Mouse (Mus musculus): Measurements from ENCODE around the gene Slc35e3. TPM values are rescaled to one million over a fixed set of nuclear protein-coding genes. Genes with fewer than 3 reads are reported as not detected.
"Not testable (repeated sequence)": the region's sequence is repeated elsewhere in the genome, so short reads cannot be mapped to it uniquely, and the experiment has no call there.

Gene Slc35e3
- total RNA-seq, 2 experiments from 2014 or later: 31.9 to 35.0 TPM

DNA sequence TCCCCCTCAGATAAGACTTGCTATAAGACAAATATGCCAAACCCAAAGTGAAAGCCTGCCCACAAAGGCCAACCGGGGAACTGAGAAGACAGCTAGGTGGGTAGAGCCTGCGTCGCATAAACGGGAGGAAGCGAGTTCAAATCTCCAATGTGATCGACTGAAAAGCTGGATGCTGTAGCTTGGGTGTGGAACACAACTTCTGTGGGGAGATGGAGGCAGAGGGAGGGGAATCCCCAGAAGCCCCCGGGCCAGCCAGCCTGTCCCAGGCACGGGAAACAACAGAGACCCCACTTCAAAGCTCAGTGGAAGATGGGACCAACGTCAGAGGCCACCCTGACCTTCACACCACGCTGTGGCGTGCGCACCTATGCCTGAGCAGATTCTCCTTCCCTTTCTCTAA, 16.8 kb upstream of the Slc35e3 start:
- no peak for DNase-seq (ENCODE audit: low spot score in 2 of 2)

DNA sequence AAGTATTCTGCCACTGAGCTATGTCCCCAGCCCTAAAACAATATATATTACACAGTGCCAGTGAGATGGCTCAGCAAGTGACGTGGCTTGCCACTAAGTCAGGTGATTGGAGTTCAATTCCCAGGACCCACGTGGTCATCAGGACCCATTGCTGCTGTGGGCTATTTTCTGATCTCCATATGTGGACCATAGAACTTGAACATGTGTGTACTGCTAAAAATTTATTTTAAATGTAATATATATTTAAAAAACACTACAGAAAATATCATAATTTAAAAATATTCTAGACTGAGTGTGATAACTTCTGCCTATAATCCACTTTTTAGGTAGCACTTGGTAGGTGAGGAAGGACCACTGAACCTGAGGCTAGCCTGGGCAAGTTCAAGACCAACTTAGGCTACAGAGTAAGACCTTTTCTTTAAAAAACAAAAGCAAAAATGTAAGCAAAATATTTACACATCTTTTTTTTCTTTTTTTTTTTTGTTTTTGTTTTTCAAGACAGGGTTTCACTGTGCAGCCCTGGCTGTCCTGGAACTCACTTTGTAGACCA, 16.2 kb upstream of the Slc35e3 start:
- DNase-seq (ENCODE audit: low spot score in 2 of 2): no peak

DNA sequence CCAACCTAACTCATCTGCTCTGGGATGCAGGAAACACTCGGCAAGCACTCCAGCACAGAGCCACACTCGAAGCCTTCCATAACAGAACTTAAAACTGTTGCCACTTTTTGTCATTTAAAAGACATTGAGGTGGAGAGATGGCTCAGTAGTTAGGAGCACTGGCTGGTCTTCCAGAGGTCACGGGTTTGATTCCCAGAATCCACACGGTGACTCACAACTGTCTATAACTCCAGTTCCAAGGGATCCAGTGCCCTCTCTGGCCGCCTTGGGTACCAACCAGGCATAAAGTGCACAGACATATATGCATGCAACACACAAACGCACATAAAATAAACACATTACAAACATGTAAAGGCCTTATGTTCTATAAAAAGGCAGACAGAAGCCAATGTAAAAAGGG, 15.4 kb upstream of the Slc35e3 start:
- no peak for DNase-seq (ENCODE audit: low spot score in 2 of 2)

DNA sequence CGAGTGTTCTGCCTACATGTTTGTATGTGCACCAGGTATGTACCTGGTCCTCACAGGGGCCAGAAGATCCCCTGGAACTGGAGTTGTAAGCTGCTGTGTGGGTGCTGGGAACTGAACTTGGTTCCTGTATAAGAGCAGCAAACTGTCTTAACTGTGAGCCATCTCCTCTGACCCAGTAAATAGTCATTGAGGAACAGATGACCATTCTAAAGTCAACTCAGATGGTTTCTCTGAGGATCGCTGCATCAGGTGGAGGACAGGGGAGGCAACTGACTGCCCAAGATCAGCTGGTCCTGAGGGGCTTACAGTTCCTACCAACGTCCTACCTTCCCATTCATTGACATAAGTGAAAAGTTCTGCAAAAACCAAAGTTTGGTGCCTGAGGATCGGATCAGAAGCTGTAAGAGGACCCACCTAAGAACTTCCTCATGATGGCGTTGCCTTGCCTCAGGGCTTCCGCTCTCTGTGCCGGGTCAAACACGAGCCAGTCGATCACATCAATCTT, 14.7 kb upstream of the Slc35e3 start:
- DNase-seq (ENCODE audit: low spot score in 2 of 2): no peak

DNA sequence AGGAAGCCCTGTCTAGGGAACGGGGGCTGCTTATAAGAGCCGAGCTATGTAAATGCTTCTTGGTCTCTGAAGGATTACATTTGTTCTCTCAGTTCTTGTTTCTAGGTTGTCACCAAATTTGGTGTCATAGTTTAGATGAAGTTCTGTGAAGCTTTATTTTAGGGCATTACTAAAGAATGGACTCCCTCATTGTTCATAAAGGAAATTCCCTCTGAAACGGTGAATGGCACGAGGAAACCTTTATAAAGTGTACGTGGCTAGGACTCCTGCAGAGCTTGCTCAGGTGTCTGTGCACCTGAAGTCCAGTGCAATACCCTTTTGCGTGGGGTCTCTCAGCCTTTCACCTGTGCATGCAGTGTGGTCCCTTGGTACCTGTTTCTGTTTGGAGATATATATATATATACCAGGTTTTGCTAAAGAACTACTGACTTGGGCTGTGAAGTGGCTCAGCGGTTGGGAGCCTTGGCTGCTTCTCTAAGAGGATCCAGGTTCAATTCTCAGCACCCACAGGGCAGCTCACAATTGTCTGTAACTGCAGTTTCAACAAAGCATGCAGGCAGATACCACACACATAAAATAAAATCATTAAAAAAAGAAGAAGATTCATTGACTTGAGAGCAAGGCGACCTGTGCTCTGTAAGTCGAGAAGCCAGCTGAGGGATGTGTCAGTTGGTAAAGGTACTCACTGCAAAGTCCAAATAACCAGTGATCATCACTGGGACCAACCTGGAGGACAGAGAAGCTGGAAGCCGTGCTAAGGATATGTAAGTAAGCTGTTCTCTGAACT, 13.9 kb upstream of the Slc35e3 start:
- DNase-seq (ENCODE audit: low spot score in 2 of 2): no peak

DNA sequence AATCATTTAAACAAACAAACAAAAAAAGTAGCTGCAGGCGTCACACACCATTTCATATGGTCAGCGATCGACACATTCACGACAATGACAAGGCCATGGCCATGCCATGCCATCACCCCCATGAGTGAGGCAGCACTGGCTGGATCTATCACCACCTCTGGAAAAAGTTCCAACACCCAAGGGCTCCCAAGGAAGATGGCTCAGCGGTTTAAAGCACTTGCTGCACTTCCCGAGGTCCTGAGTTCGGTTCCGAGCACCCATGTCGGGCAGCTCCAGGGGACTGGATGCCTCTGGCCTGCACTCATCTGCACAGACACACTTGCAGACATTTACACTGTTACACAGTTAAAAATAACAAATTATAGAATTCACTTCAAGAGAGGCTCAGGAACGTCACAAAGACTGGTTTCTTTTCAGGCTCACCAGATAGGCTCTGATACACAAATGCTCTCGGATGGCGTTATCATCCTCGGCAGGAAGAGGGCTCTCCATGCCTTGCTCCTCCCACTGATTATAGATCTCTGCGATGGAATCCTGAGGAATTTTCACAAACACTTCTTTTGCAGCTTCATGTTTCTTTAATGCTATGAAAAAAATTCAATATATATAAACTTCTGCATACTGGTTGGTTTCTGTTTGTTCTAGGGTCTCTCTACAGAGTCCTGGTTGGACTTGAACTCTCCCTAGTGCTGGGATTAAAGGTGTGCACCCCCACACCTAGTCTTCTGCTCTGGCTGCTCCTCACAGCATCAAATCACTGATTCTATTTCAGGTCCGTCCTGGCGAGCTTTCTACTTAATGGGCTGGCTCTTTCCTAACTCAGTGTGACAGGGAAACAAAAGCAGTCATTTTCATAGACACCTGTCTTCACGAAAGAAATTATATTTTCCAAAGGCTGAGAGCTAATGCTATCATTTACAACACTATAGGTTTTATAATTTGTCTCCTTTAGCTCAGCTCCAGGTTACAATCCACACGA, 12.9 kb upstream of the Slc35e3 start:
- DNase-seq (ENCODE audit: low spot score in 2 of 2): no peak

DNA sequence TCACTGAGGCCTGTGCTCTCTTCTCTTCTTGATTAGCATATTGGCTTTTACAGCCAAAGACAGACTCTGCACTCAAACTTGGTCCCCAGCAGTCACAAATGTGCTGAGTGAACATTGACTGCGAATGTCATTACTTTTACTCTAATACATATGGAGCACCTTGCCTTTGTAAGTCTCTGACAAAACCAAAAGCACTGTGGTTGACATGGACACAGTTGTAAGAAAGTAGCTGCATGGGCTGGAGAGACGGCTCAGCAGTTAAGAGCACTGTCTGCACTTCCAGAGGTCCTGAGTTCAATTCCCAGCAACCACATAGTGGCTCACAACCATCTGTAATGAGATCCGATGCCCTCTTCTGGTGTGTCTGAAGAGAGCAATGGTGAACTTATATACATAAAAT, 12.2 kb upstream of the Slc35e3 start:
- not testable (repeated sequence) for DNase-seq (ENCODE audit: low spot score in 2 of 2)

DNA sequence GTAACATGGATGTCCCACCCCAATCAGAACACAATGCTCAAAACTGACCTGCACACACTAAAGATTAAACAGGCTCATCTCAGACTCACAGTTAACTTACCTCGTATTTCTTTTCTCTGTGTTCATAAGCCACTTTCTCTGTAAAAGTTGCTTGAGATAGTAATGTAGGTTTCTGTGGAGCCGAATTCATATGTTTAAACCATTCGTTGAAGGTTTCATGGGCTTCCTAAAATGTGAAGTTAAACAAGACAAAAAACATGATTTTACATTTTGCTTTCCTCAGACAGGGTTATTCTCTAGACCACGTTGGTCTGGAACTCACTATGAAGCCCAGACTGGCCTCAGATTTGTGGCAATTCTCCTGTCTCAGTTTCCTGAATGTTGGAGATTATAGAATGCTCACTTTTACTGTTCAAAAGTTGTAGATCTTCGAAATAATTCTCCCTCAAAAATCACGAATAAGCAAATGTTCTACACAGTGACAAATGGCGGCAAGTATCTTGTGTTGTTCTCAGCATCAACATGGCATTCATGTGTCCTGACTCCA, 11.7 kb upstream of the Slc35e3 start:
- DNase-seq (ENCODE audit: low spot score in 2 of 2): no peak

DNA sequence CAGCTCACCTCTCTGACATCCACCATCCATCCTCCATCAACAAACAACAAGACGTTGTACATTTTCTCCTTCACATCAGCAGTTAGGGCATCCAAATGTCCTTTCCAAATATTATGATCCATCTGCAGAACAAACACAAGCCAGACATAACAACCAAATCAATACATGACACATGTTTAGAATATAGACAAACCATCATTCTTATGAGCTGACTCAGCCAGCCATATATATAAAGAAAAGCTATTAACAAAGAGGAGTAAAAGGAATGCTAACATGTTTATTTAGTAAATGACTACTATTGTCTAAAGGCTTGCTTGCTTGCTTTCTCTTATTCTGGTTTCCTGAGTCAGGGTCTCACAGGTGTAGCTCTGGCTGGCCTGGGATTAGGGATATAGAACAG, 11.1 kb upstream of the Slc35e3 start:
- no peak for DNase-seq (ENCODE audit: low spot score in 2 of 2)

DNA sequence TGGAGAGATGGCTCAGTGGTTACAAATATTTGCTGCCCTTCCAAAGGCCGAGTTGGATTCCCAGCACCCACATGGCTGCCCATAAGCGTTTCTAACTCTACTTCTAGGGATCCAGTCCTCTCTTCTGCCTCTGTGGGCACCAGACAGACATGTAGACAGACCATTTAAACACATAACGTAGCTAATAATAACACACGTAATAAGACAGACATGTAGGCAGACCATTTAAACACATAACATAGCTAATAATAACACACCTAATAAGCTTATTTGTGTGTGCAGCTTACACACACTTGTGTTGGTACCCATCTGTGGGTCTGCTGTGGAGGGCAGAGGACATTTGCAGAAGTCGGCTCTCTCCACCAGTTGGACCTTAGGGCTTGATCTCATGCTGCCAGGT, 10.6 kb upstream of the Slc35e3 start:
- no peak for DNase-seq (ENCODE audit: low spot score in 2 of 2)

DNA sequence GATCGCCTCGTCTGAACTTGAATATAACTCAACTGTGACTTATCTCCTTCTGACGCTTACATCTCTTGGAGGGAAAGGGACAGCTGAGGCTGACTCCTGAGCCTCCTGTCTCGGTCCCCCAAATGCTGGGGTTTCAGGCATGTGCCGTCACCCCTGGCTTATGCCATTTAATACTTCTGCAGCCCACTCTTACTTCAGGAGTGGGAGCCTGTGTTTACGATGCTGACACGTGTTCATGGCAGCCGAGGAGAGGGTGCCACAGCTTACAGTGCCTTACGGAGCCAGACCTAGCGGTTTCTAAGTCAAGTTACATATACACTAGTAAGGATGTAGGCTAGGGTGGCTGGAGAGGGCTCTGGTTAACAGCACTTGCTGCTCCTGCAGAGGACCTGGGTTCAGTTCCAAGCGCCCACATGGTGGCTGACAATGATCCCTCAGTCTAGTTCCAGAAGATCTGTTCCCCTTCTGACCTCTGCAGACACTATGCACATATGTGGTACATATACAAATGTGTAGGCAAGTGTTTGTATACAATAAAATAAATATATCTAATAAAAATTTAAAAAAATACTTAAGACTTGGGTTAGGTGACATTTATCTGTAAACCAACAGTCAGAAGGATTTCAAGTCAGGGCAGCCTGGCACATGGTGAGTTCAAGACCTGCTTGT, 9.8 kb upstream of the Slc35e3 start:
- no peak for DNase-seq (ENCODE audit: low spot score in 2 of 2)

DNA sequence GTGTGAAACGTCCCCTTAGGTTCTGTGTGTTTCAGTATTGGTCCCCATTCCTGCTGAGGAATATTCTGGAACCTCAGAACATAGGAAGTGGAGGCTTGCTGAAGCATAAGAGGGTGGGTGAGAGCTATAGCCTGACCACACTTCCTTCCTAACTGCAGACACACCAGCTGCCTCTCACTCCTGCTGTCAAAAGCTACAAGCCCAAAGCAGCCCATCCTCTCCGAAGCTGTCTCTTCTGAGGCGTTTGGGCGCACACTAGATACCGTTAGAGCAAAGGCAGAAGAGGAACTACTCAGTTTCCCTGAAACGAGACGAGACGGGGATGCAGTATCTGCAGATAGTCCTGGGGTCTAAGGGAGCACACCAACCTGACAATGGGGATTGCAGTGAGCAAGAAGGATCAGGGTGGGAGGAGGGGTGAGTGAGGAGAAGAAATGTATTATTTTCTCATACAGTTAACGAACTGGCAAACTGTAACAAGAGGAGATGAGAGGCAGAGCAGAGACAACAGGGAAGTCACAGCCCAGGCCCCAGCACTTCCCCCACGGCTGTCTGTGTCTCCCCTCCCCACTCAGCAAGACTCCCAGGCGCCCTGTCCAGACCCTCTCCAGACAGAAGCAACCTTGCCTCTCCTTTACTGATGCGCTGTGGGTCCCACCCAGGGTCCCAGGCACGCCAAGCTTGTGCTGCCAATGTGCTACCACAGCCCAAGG, 9.1 kb upstream of the Slc35e3 start:
- no peak for DNase-seq (ENCODE audit: low spot score in 2 of 2)

DNA sequence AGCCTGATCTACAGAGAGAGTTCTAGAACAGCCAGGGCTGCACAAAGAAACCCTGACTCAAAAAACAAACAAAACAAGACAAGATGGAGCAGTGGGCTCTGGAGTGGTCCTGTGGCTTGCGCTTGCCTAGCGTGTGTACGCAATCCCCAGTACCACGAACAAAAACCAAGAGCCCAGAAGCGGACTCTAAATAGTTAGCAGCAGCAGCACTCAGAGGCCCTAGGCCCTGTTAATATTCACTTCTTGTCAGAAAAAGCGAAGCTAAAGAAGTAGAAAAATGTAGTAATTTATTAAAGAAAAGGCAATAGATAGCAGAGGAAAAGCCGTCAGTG, 8.4 kb upstream of the Slc35e3 start:
- no peak for DNase-seq (ENCODE audit: low spot score in 2 of 2)

DNA sequence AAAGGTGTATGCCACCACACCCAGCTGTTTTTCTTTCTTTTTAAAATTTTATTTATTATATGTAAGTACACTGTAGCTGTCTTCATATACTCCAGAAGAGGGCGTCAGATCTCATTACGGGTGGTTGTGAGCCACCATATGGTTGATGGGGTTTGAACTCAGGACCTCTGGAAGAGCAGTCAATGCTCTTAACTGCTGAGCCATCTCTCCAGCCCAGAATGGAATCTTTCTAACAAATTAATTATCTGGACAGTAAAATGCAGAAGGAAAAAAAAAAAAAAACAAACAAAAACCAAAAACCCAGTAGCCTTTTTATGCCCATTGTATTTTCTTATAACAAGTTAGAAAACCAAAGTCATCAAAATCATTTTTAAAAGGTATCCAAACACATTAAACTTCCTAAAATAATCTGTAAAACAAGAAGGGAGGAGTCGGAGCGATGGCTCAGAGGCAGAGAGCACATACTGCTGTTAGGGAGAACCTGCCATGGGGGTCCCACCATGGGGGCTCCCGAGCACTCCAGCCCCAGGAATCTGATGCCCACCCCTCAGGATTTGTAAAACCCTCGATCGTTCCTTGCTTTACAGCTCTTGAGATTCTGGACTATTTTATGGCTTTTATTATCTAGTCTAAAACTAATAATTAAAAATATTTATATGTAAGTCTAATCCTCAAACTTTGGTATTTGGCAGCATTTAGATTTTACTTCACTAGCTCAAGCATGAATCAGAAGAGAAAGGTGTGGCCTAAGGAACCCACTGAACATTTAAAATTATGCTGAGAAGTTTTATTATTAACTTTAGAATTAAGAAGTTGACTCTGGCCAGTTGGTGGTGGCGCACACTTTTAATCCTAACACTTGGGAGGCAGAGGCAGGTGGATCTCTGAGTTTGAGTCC, 7.8 kb upstream of the Slc35e3 start:
- DNase-seq (ENCODE audit: low spot score in 2 of 2): no peak

DNA sequence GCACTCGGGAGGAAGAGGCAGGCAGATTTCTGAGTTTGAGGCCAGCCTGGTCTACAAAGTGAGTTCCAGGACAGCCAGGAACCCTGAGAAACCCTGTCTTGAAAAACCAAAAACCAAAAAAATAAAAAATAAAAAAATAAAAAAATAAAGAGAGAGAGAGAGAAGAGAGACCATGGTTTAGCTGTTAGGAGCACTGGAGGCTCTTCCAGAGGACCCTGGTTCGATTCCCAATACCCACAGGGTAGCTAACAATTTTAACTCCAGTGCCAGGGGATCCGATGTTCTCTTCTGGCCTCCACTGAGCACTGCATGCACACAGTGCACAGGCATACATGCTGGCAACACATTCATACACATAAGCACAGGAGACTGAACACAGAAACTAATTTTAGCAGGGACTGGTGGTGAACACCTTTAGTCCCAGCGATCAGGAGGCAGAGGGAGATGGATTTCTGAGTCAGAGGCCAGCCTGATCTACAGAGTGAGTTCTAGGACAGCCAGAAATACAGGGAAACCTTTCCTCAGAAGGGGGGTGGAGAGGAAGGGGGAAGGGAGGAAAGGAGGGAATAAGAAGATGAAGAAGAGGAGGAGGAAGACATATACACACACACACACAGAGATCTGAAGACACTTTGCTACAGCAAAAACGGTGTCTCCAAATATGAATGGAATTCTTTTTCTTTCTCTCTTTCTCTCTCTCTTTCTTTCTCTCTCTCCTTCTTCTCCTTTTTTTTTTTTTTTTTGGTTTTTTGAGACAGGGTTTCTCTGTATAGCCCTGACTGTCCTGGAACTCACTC, 6.9 kb upstream of the Slc35e3 start:
- DNase-seq (ENCODE audit: low spot score in 2 of 2): no peak

DNA sequence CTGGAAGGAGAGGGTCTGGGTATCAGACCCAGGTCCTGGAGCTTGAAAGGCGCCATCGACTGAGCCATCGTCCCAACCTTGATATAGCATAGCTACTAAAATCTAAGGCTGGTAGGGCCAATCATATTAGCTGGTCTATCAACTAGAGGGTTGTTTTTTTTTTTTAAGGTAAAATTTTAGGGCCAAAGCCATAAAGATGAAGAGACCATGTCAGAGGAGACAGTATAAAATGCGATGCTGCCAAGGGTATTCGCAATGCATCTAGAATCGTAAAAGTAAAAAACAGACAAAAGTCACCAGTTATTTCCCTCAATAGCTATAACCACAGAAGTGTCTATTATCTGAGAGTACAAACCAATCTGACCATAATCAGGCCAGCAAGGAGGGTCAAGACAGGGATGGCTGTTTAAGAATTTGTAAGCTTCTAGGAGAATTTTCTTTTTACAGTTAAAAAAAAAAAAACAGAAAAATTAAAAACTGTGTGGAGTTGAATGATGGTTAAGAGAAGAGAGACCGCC, 6.2 kb upstream of the Slc35e3 start:
- DNase-seq (ENCODE audit: low spot score in 2 of 2): no peak

DNA sequence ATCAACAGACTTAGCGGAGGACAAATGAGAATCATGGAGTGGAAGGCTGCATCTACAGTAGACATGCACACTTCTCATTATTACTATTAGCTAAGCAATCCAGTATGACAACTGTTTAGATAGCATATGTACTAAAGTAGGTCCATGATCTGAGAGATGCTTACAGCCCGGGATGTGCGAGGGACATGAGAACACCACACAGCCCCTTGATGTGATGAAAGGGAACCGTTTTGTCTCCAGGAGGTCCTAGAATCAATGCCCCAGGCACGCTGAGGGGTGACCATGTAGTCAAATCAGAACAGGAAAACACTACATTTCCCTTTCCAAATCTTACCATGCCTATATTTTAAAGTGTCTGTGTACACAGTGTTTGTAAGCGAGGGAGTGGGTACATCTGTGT, 5.6 kb upstream of the Slc35e3 start:
- no peak for DNase-seq (ENCODE audit: low spot score in 2 of 2)

DNA sequence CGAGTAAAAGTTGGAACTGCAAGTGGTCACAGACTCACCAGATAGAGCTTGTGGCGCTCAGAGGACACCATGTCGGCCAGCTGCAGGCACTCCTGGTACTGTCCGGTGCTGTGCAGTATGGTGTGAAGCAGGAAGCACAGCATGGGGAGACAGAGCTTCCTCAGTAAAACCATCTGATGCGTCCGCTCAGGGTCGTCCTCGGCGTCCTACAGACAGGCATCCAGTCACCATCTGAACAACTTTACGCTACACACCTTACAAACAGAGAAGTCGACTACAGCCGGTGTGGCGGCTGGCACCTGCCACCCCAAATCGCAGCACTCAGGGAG, 5.1 kb upstream of the Slc35e3 start:
- no peak for DNase-seq (ENCODE audit: low spot score in 2 of 2)

Measured in layer of hippocampus, postnatal 14 days (tissue).